Mouse (Mus musculus) cortical plate, adult 2 months (tissue): Measurements from ENCODE around the gene Cyp2t4.

ENCODE experiments used
- CTCF ChIP-seq: fragments of 200-500 bp; IDR thresholded peaks from 2 replicates; pipeline ENCODE4 v1.5.1; 2011; ENCODE audit warnings: mild to moderate bottlenecking, control low read depth, low read length; ENCODE audit not compliant: insufficient read depth; ENCODE audit errors: extremely low read depth
- POLR2A ChIP-seq: fragments of 200-500 bp; IDR thresholded peaks from 2 replicates; pipeline ENCODE4 v1.6.1; 2011; ENCODE audit warnings: mild to moderate bottlenecking, low read length, control low read depth; ENCODE audit not compliant: insufficient read depth; ENCODE audit errors: extremely low read depth

DNA sequence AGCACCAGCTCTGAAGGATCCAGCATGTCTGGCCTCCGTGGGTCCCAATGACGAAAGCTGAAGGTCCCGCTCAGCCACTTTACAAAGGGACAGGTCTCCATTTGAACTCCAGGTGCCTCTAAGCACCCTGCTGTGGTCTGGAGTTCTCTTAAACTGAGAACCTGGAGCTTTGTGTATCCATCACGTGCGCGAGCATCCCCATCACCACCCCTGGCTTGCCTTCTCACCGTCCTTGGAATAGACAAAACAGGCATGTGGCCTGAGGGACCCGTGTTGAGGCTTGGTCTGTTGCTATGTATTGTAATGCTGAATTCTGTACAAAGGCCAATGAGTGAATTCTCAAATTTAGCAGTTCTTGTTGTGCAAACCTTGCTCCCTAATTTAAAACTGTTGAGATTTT, 45.3 kb downstream of the Cyp2t4 start:
- TF ChIP-seq CTCF (no peak), POLR2A (no peak)
